Mouse (Mus musculus): Measurements from ENCODE around the gene Gabrb2.

Gabrb2 gene

GRCm38 (mm10) chr11:42532577-42532976 lies 113.0 kb downstream of the Gabrb2 start:
- DNase-seq (ENCODE audit: low read depth, low spot score) = no peak

- DNase-seq (ENCODE audit: low read depth, low spot score) = no peak
Measured at GRCm38 (mm10) chr11:42535286-42535685, 115.7 kb downstream of the Gabrb2 start.

- DNase-seq (ENCODE audit: low read depth, low spot score) = no peak
Measured at GRCm38 (mm10) chr11:42535861-42536260, 116.3 kb downstream of the Gabrb2 start.

- DNase-seq (ENCODE audit: low read depth, low spot score) = no peak
Measured at GRCm38 (mm10) chr11:42542861-42543260, 123.3 kb downstream of the Gabrb2 start.

GRCm38 (mm10) chr11:42566023-42566422 lies 146.5 kb downstream of the Gabrb2 start:
- DNase-seq (ENCODE audit: low read depth, low spot score) = no peak

- no peak for DNase-seq (ENCODE audit: low read depth, low spot score)
Measured at GRCm38 (mm10) chr11:42571467-42571866, 151.9 kb downstream of the Gabrb2 start.

GRCm38 (mm10) chr11:42575146-42575873 lies 155.8 kb downstream of the Gabrb2 start:
- no peak for DNase-seq (ENCODE audit: low read depth, low spot score)

GRCm38 (mm10) chr11:42579804-42580203 lies 160.2 kb downstream of the Gabrb2 start:
- DNase-seq (ENCODE audit: low read depth, low spot score) = no peak

GRCm38 (mm10) chr11:42581123-42581522 lies 161.6 kb downstream of the Gabrb2 start:
- DNase-seq (ENCODE audit: low read depth, low spot score) = no peak

- no peak for DNase-seq (ENCODE audit: low read depth, low spot score)
Measured at GRCm38 (mm10) chr11:42581753-42582152, 162.2 kb downstream of the Gabrb2 start.

GRCm38 (mm10) chr11:42592418-42592817 lies 172.9 kb downstream of the Gabrb2 start:
- DNase-seq (ENCODE audit: low read depth, low spot score) = no peak

GRCm38 (mm10) chr11:42606225-42606624 lies 186.7 kb downstream of the Gabrb2 start:
- no peak for DNase-seq (ENCODE audit: low read depth, low spot score)

- no peak for DNase-seq (ENCODE audit: low read depth, low spot score)
Measured at GRCm38 (mm10) chr11:42609128-42609763, 189.7 kb downstream of the Gabrb2 start.

GRCm38 (mm10) chr11:42618195-42618594 lies 198.6 kb downstream of the Gabrb2 start:
- no peak for DNase-seq (ENCODE audit: low read depth, low spot score)

- no peak for DNase-seq (ENCODE audit: low read depth, low spot score)
Measured at GRCm38 (mm10) chr11:42621109-42621508, 201.6 kb downstream of the Gabrb2 start.

- DNase-seq (ENCODE audit: low read depth, low spot score) = no peak
Measured at GRCm38 (mm10) chr11:42650111-42650510, 230.6 kb downstream of the Gabrb2 start.

GRCm38 (mm10) chr11:42651572-42651971 lies 232.0 kb downstream of the Gabrb2 start:
- DNase-seq (ENCODE audit: low read depth, low spot score) = no peak

- DNase-seq (ENCODE audit: low read depth, low spot score) = no peak
Measured at GRCm38 (mm10) chr11:42654189-42654588, 234.6 kb downstream of the Gabrb2 start.

- no peak for DNase-seq (ENCODE audit: low read depth, low spot score)
Measured at GRCm38 (mm10) chr11:42668657-42669056, 249.1 kb downstream of the Gabrb2 start.

All from c-Kit-negative CD71-positive TER-119-positive erythroid progenitor cells, embryonic 14.5 days (primary cell).